Mouse (Mus musculus): ENCODE data around the gene Nhsl1. TPM values are rescaled to one million over a fixed set of nuclear protein-coding genes. Genes with fewer than 3 reads are reported as not detected.

Nhsl1 gene
- polyA plus RNA-seq, 2 experiments, result 0.50 to 0.64 TPM

DNA sequence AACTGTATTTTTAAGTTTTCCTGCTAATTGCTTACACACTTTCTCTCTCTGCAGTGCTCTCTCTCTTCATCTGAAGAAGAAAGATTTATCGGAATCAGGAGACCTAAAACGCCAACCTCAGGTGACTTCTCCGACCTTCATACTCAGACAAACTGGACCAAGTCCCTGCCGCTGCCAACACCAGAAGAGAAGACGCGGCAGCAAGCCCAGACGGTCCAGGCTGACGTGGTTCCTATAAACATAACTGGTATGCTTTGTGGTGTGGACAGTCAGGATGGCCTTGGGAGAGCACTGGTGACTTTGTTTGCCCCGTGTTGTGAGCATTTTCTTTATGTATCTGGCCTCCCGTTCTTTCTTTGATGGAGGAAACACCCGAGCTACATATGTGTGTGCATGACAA lies 192.7 kb downstream of the Nhsl1 start:
- Histone ChIP-seq H3K4me3 (ENCODE audit: insufficient read depth in 1 of 2, low read depth in 2 of 2, low read length in 2 of 2) (no peak overlapping the region), H3K27ac (no peak overlapping the region), H3K9me3 (ENCODE audit: control insufficient read depth, low read length) (no peaks in the 10 kb centered on the region), H3K4me2 (ENCODE audit: low read depth) (no peak overlapping the region), H3K4me1 (replicated peaks; ENCODE audit: control insufficient read depth in 2 of 2, insufficient read depth in 2 of 2, low read length in 1 of 2) (no peaks in the 10 kb centered on the region), H3K27me3 (ENCODE audit: control insufficient read depth, insufficient read depth, low read length) (no peaks in the 10 kb centered on the region), H3K9ac (replicated peaks) (no peak overlapping the region), H3K36me3 (replicated peaks; ENCODE audit: control insufficient read depth, insufficient read depth, low read depth) (no peaks in the 10 kb centered on the region)
- DNase-seq (ENCODE audit: low read depth in 3 of 3, low spot score in 3 of 3) (no peak), ATAC-seq (ENCODE audit: insufficient read depth) (no peak)
- TF ChIP-seq EP300 (IDR thresholded peaks at IDR 0.05; ENCODE audit: low read depth) (no peak), CTCF (IDR thresholded peaks at IDR 0.05; ENCODE audit: low read depth) (no peak)
- WGBS (ENCODE audit: insufficient replicate concordance), result 74% methylated on average over 11 of the region's 11 CpGs

DNA sequence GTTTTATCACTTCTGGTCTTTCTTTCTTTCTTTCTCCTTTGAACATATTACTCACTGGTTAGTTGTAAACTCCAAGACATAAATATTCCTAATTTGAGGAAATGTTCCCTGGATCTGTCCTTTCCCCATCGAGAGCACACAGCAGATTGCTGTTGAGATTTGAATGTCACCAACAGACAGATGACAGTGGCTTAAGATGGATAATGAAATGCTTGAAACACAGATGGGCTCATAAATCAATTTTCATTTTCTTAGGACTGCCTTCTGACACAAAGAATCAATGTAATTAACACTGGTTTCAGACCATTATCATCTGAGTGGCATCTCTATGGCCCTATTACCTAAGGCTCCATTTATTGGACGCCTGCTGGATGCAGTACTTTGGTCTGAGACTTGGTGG lies 203.8 kb downstream of the Nhsl1 start:
- no peaks in the 10 kb centered on the region for H3K9me3 ChIP-seq (ENCODE audit: control insufficient read depth, low read length)
- no peak for DNase-seq (ENCODE audit: low read depth in 3 of 3, low spot score in 3 of 3)
- no peak overlapping the region for H3K4me3 ChIP-seq (ENCODE audit: insufficient read depth in 1 of 2, low read depth in 2 of 2, low read length in 2 of 2)
- no peaks in the 10 kb centered on the region for H3K27me3 ChIP-seq (ENCODE audit: control insufficient read depth, insufficient read depth, low read length)
- H3K9ac ChIP-seq (replicated peaks), result no peak overlapping the region
- WGBS (ENCODE audit: insufficient replicate concordance), result 51% methylated on average over 2 of the region's 2 CpGs
- H3K36me3 ChIP-seq (replicated peaks; ENCODE audit: control insufficient read depth, insufficient read depth, low read depth), result no peaks in the 10 kb centered on the region
- TF ChIP-seq CTCF (IDR thresholded peaks at IDR 0.05; ENCODE audit: low read depth) (no peak), EP300 (IDR thresholded peaks at IDR 0.05; ENCODE audit: low read depth) (no peak)
- 0 out of 4 replicates have a peak, but pooled peaks cover 0 to 2% of the 10 kb centered on the region in 2 experiments for H3K4me1 ChIP-seq (replicated peaks; ENCODE audit: control insufficient read depth in 2 of 2, insufficient read depth in 2 of 2, low read length in 1 of 2)
- H3K27ac ChIP-seq, result no peak overlapping the region
- ATAC-seq (ENCODE audit: insufficient read depth), result no peak
- H3K4me2 ChIP-seq (ENCODE audit: low read depth), result no peak overlapping the region

DNA sequence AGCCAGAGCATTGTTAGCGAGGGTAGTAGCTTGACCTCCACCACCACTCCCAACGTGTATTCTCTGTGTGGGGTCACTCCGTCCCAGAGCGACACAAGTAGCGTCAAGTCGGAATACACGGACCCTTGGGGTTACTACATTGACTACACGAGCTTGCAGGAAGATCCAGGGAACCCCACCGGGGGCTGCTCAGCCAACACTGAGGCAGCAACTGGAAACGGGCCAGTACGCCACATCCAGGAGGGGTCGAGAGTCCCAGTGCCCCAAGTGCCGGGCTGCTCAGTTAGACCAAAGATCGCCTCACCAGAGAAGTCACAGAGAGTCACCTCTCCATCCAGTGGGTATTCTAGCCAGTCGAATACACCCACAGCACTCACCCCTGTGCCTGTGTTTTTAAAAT lies 206.5 kb downstream of the Nhsl1 start:
- no peak overlapping the region for H3K27ac ChIP-seq
- H3K27me3 ChIP-seq (ENCODE audit: control insufficient read depth, insufficient read depth, low read length), result no peaks in the 10 kb centered on the region
- DNase-seq (ENCODE audit: low read depth in 3 of 3, low spot score in 3 of 3) (no peak), ATAC-seq (ENCODE audit: insufficient read depth) (no peak)
- WGBS (ENCODE audit: insufficient replicate concordance), result 76% methylated on average over 15 of the region's 15 CpGs
- H3K4me2 ChIP-seq (ENCODE audit: low read depth), result no peak overlapping the region
- TF ChIP-seq CTCF (IDR thresholded peaks at IDR 0.05; ENCODE audit: low read depth), result no peak
- TF ChIP-seq EP300 (IDR thresholded peaks at IDR 0.05; ENCODE audit: low read depth), result no peak
- no peak overlapping the region for H3K9ac ChIP-seq (replicated peaks)
- no peaks in the 10 kb centered on the region for H3K9me3 ChIP-seq (ENCODE audit: control insufficient read depth, low read length)
- H3K4me3 ChIP-seq (ENCODE audit: insufficient read depth in 1 of 2, low read depth in 2 of 2, low read length in 2 of 2), result no peak overlapping the region
- H3K4me1 ChIP-seq (replicated peaks; ENCODE audit: control insufficient read depth in 2 of 2, insufficient read depth in 2 of 2, low read length in 1 of 2), result 0 out of 4 replicates have a peak, but pooled peaks cover 0 to 2% of the 10 kb centered on the region in 2 experiments
- no peaks in the 10 kb centered on the region for H3K36me3 ChIP-seq (replicated peaks; ENCODE audit: control insufficient read depth, insufficient read depth, low read depth)

DNA sequence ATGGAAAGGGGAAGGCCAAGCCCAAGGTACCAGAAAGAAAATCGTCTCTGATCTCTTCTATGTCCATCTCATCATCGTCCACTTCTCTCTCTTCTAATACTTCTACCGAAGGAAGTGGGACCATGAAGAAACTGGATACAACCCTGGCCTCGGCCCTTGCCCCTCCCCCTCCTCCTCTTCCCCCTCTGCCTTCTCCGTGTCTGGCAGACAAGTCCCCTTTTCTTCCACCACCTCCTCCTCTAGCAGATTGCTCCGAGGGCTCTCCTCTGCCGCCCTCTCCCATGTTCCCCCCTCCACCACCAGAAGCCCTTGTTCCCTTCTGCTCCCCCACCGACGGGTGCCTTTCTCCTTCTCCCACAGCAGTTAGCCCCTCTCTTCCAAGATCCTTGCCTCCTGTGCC lies 206.9 kb downstream of the Nhsl1 start:
- no peaks in the 10 kb centered on the region for H3K27me3 ChIP-seq (ENCODE audit: control insufficient read depth, insufficient read depth, low read length)
- H3K9ac ChIP-seq (replicated peaks), result no peak overlapping the region

DNA sequence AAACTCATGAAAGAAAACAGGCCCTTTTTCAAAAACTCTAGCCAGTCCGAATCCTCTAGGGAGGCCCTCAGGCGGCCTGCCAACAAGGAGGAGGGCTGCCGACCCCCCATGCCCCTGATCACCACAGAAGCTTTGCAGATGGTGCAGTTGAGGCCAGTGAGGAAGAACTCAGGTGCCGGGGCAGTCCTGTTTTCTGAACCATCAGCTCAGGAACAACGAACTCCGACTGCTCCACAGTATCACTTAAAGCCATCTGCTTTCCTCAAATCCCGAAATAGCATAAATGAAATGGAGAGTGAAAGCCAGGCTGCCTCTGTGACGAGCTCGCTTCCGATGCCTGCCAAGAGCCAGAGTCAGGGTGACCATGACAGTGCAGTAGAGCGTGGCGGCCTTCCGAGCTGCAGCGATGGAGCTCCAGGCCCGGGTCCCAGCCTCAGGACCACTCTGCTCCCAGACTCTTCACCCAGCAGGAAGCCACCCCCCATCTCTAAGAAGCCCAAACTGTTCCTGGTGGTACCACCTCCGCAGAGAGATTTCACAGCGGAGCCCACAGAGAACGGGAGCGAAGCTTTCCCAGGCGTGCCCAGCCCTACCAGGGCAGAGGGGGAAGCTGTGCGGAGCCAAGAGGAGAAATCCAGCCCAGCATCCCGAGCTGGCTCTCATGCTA lies 207.5 kb downstream of the Nhsl1 start:
- WGBS (ENCODE audit: insufficient replicate concordance), result 73% methylated on average over 22 of the region's 22 CpGs

More for the DNA sequence above, 206.9 kb downstream of the Nhsl1 start:
- ATAC-seq (ENCODE audit: insufficient read depth) (no peak), DNase-seq (ENCODE audit: low read depth in 3 of 3, low spot score in 3 of 3) (no peak)
- no peaks in the 10 kb centered on the region for H3K36me3 ChIP-seq (replicated peaks; ENCODE audit: control insufficient read depth, insufficient read depth, low read depth)
- TF ChIP-seq CTCF (IDR thresholded peaks at IDR 0.05; ENCODE audit: low read depth) (no peak), EP300 (IDR thresholded peaks at IDR 0.05; ENCODE audit: low read depth) (no peak)
- H3K9me3 ChIP-seq (ENCODE audit: control insufficient read depth, low read length), result no peaks in the 10 kb centered on the region
- no peak overlapping the region for H3K27ac ChIP-seq
- H3K4me1 ChIP-seq (replicated peaks; ENCODE audit: control insufficient read depth in 2 of 2, insufficient read depth in 2 of 2, low read length in 1 of 2), result 0 out of 4 replicates have a peak, but pooled peaks cover 0 to 2% of the 10 kb centered on the region in 2 experiments
- no peak overlapping the region for H3K4me3 ChIP-seq (ENCODE audit: insufficient read depth in 1 of 2, low read depth in 2 of 2, low read length in 2 of 2)
- 62% methylated on average over 9 of the region's 9 CpGs for WGBS (ENCODE audit: insufficient replicate concordance)
- H3K4me2 ChIP-seq (ENCODE audit: low read depth), result no peak overlapping the region

More for the DNA sequence above, 207.5 kb downstream of the Nhsl1 start:
- H3K4me2 ChIP-seq (ENCODE audit: low read depth), result no peak overlapping the region
- DNase-seq (ENCODE audit: low read depth in 3 of 3, low spot score in 3 of 3) (no peak), ATAC-seq (ENCODE audit: insufficient read depth) (no peak)
- no peak overlapping the region for H3K9ac ChIP-seq (replicated peaks)
- no peaks in the 10 kb centered on the region for H3K9me3 ChIP-seq (ENCODE audit: control insufficient read depth, low read length)
- no peak overlapping the region for H3K27ac ChIP-seq
- no peaks in the 10 kb centered on the region for H3K27me3 ChIP-seq (ENCODE audit: control insufficient read depth, insufficient read depth, low read length)
- TF ChIP-seq EP300 (IDR thresholded peaks at IDR 0.05; ENCODE audit: low read depth) (no peak), CTCF (IDR thresholded peaks at IDR 0.05; ENCODE audit: low read depth) (no peak)
- H3K4me3 ChIP-seq (ENCODE audit: insufficient read depth in 1 of 2, low read depth in 2 of 2, low read length in 2 of 2), result no peak overlapping the region
- no peaks in the 10 kb centered on the region for H3K36me3 ChIP-seq (replicated peaks; ENCODE audit: control insufficient read depth, insufficient read depth, low read depth)
- H3K4me1 ChIP-seq (replicated peaks; ENCODE audit: control insufficient read depth in 2 of 2, insufficient read depth in 2 of 2, low read length in 1 of 2), result 0 out of 4 replicates have a peak, but pooled peaks cover 0 to 2% of the 10 kb centered on the region in 2 experiments

Data from liver, embryonic 14.5 days (tissue).